Mouse (Mus musculus) liver, embryonic 16.5 days (tissue): ENCODE data around the gene Prpf19. TPM values are rescaled to one million over a fixed set of nuclear protein-coding genes. Genes with fewer than 3 reads are reported as not detected.

Experiments used
- ATAC-seq: fragments of 200-750 bp; cut with Nextera tagmentation; 2 replicates; pipeline ENCODE4 v1.8.0; 2017; ENCODE audit warnings: low read depth, mild to moderate bottlenecking, moderate number of reproducible peaks, moderate library complexity
- H3K27ac ChIP-seq: fragments of 300-500 bp; sonication (generic); 2 replicates; pipeline ENCODE4 v1.5.1; 2014; ENCODE audit warnings: mild to moderate bottlenecking, low read length
- H3K27me3 ChIP-seq: fragments of 300-500 bp; sonication (generic); 2 replicates; pipeline ENCODE4 v1.6.1; 2014; ENCODE audit warnings: low read depth, low read length, mixed read lengths; ENCODE audit not compliant: control insufficient read depth, insufficient read depth
- H3K36me3 ChIP-seq: fragments of 300-500 bp; sonication (generic); 2 replicates; pipeline ENCODE4 v1.6.1; 2014; ENCODE audit warnings: mild to moderate bottlenecking; ENCODE audit not compliant: control insufficient read depth, insufficient read depth
- H3K4me1 ChIP-seq: fragments of 300-500 bp; sonication (generic); 2 replicates; pipeline ENCODE4 v1.6.1; 2014; ENCODE audit warnings: low read depth, low read length, mixed read lengths; ENCODE audit not compliant: control insufficient read depth
- H3K4me2 ChIP-seq: fragments of 300-500 bp; sonication (generic); 2 replicates; pipeline ENCODE4 v1.6.1; 2014; ENCODE audit warnings: low read depth, low read length, mixed read lengths
- H3K4me3 ChIP-seq: fragments of 300-500 bp; sonication (generic); 2 replicates; pipeline ENCODE4 v1.5.1; 2014; ENCODE audit warnings: low read depth, mild to moderate bottlenecking, low read length
- H3K9ac ChIP-seq: fragments of 300-500 bp; sonication (generic); 2 replicates; pipeline ENCODE4 v1.6.1; 2014; ENCODE audit warnings: low read depth, low read length
- H3K9me3 ChIP-seq: fragments of 300-500 bp; sonication (generic); replicated peaks from 2 replicates; pipeline ENCODE4 v1.6.1; 2016; ENCODE audit warnings: low read length; ENCODE audit not compliant: control insufficient read depth
- WGBS: fragments of 180-500 bp; shearing (Covaris S2); extraction: QIAGEN DNeasy Blood & Tissue Kit; methylation state at CpG from one replicate; pipeline ENCODE4 v1.1.7; 2014; ENCODE audit not compliant: insufficient replicate concordance; 5-methylcytosine and 5-hydroxymethylcytosine counted together
- polyA plus RNA-seq: library from polyadenylated mRNA; unstranded; fragments of >200 nt; fragmentation: Nextera tagmentation; extraction: Ambion mirVana; gene quantifications from 2 replicates; pipeline ENCODE4 v1.2.1, GENCODE M21; 2015

Gene Prpf19
- polyA plus RNA-seq, 1 experiment from 2014 or later: 11.7 TPM

DNA sequence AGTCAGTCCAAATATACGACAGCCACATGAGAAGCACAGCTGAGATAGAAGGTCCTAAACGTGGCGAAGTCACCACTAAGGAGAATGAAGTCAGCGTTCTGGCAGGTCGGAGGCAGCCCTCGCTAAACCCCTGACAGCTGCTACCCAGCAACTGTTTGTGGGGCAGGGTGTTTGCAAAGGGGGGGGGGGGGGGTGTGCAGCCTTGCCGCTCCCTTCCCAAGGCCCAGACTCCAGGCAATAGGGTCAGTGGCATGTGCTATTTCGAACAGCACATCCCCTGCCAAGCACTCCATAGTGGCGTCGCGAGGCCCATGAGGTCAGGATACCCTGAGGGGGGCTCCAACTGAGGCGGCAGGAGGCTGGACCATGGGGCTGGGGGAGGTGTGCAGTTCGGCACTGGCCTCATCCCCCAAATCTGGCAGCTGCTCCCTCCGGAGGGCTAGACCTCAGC lies 14.0 kb upstream of the Prpf19 start:
- no peaks in the 10 kb centered on the region; the same call in 1 of the 2 replicates for H3K9me3 ChIP-seq
- ATAC-seq: no peak; the same call in none of the 2 replicates
- H3K4me1 ChIP-seq: peaks cover 15% of the 10 kb centered on the region
- H3K36me3 ChIP-seq: no peaks in the 10 kb centered on the region
- H3K27me3 ChIP-seq: no peaks in the 10 kb centered on the region
- H3K9ac ChIP-seq: peak overlapping the region; percentile 76
- WGBS: 5% methylated on average over 14 of the region's 14 CpGs
- no peak overlapping the region; the same call in 1 of the 2 replicates for H3K27ac ChIP-seq
- H3K4me2 ChIP-seq: peak overlapping the region; percentile 96
- H3K4me3 ChIP-seq: peak overlapping the region; percentile 65

DNA sequence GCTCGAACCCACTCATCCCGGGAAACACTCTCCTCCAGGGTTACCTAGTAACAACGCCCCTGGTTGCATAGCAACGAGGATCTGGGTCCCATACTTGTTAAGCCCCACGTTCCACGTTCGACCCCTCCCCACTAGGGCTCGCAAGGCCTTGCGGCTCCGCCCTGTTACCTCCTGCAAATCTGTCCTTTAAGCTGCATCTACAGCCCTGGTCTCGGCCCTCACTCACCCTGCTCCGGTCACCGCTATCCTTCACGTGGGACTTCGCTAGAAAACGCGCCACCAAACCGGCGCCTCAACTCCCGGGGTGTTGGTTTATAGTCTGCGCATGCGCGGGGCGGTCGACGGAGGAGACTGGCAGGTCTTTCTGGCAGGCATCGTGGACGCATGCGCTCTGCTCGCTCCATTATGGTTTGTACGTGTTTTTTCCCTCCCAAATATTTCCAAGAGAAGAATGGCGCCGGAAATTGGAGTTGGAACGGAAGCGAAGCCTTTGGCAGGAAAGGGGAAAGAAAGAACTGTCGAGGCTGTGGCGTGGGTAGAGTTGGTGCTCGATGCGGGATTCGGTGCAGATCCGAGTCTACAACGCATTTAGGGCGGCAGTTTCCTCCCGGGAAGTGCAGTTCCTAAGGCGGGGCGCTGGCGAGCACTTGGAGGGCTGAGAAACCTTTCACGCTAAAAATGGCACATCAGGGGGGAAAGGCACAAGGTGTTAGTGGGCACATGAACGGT lies 13.4 kb upstream of the Prpf19 start, which contains the start of gene Tmem109:
Gene Tmem109, minus strand, starts transcription at position 576 of the 729 bp plus-strand sequence.
- H3K27me3 ChIP-seq: no peaks in the 10 kb centered on the region
- under 1% methylated on average over 49 of the region's 49 CpGs for WGBS
- peak within 1 kb of the TSS; percentile 65 for H3K4me3 ChIP-seq
- H3K4me2 ChIP-seq: peak within 1 kb of the TSS; percentile 96
- peak within 1 kb of the TSS; percentile 76 for H3K9ac ChIP-seq
- peak within 1 kb of the TSS; percentile 62 for H3K27ac ChIP-seq
- no peaks in the 10 kb centered on the region for H3K36me3 ChIP-seq
- H3K9me3 ChIP-seq: no peaks in the 10 kb centered on the region; the same call in 1 of the 2 replicates
- peaks cover 15% of the 10 kb centered on the region for H3K4me1 ChIP-seq
- ATAC-seq: peak; percentile 90

DNA sequence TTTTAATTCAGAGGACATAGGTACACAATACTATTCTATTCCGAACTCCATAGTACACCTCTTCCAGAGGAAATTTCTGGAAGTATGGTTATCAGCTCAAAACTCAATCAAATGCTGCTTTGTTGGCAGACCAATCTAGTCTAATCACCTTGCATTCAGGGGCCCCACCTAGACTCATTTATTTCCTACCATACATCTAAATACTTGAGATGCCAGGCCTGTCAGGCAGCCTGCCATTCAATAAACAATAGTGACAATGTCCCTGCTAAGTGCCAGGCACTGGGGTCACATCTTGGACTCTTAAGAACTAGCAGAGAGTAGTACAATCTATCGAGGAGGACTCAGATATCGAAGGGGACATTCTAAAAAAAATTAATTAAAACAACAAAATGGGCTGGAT lies 2.8 kb upstream of the Prpf19 start:
- Histone ChIP-seq H3K4me3 (no peak overlapping the region), H3K9ac (no peak overlapping the region), H3K9me3 (no peaks in the 10 kb centered on the region), H3K4me1 (peaks cover 13% of the 10 kb centered on the region), H3K4me2 (no peak overlapping the region), H3K36me3 (no peaks in the 10 kb centered on the region), H3K27me3 (no peaks in the 10 kb centered on the region), H3K27ac (no peak overlapping the region)
- no peak for ATAC-seq
- 66% methylated on average over 3 of the region's 3 CpGs for WGBS

DNA sequence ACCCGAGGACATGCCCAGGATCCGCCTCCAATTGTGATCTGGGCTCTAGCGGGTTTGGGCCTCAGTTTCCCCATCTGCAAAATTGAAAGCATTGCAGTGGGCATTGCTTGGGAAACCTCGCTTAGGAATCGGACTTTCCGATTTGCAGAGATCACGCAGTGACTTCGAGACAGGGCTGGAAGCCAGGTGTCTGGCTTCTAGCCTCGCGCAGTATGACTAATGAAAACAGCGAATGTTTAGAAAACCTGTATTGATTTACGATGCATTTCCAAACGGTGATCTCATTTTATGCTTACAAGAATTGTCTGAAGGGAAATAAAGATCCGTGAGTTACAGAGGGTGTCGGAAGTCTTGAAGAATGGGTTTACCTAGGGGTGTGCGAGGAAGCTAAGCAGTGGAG lies 677 bp downstream of the Prpf19 start:
- peak overlapping the region; percentile 84 for H3K4me3 ChIP-seq
- H3K36me3 ChIP-seq: peaks cover 12% of the 10 kb centered on the region
- no peaks in the 10 kb centered on the region for H3K9me3 ChIP-seq
- WGBS: 1% methylated on average over 16 of the region's 16 CpGs
- peak overlapping the region; percentile 82 for H3K9ac ChIP-seq
- H3K27ac ChIP-seq: peak overlapping the region; percentile 78
- peak overlapping the region; percentile 80 for H3K4me2 ChIP-seq
- H3K27me3 ChIP-seq: no peaks in the 10 kb centered on the region
- ATAC-seq: no peak
- peaks cover 13% of the 10 kb centered on the region for H3K4me1 ChIP-seq

DNA sequence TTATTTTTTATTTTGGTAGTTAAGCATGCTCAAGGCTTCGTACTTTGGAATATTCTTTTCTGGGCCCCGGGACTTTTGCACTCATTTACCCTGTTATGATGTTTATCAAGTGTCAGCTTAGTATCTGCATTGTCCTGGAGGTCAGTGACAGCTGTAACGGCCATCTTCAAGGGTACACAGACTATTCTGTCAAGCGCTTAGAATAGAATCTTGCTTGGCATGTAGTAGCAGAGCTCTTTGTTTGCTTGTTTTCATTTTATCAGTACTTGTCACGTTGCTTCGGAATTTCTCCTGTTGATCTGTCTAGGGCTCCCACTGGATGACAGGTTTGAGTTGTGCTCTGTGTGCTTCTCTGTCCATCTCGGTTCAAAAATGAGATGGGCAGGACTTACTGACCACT lies 1.8 kb downstream of the Prpf19 start:
- no peaks in the 10 kb centered on the region for H3K9me3 ChIP-seq
- H3K4me1 ChIP-seq: peaks cover 13% of the 10 kb centered on the region
- H3K4me2 ChIP-seq: peak overlapping the region; percentile 80
- H3K27me3 ChIP-seq: no peaks in the 10 kb centered on the region
- peaks cover 22% of the 10 kb centered on the region for H3K36me3 ChIP-seq
- 59% methylated on average over 7 of the region's 7 CpGs for WGBS
- no peak for ATAC-seq
- peak overlapping the region; percentile 82 for H3K9ac ChIP-seq
- H3K4me3 ChIP-seq: peak overlapping the region; percentile 84; the same call in 1 of the 2 replicates
- H3K27ac ChIP-seq: no peak overlapping the region

DNA sequence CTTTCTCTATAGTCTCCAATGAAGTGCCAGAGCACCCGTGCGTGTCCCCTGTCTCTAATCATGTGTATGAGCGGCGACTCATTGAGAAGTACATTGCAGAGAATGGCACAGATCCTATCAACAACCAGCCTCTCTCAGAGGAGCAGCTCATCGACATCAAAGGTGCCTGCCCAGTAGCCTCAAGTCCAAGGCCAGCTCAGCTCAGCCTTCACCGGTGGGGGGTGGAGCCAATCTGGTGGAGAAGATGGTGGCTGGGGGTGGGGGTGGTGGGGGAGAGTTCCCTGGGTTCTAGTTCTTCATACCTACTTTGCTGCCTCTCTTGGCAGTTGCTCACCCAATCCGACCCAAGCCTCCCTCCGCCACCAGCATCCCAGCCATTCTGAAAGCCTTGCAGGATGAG lies 2.5 kb downstream of the Prpf19 start:
- H3K4me3 ChIP-seq: no peak overlapping the region
- no peak for ATAC-seq
- peaks cover 29% of the 10 kb centered on the region for H3K36me3 ChIP-seq
- H3K27ac ChIP-seq: no peak overlapping the region
- no peaks in the 10 kb centered on the region for H3K9me3 ChIP-seq
- no peaks in the 10 kb centered on the region for H3K27me3 ChIP-seq
- WGBS: 73% methylated on average over 8 of the region's 8 CpGs
- no peak overlapping the region for H3K9ac ChIP-seq
- H3K4me2 ChIP-seq: no peak overlapping the region
- H3K4me1 ChIP-seq: peaks cover 13% of the 10 kb centered on the region

DNA sequence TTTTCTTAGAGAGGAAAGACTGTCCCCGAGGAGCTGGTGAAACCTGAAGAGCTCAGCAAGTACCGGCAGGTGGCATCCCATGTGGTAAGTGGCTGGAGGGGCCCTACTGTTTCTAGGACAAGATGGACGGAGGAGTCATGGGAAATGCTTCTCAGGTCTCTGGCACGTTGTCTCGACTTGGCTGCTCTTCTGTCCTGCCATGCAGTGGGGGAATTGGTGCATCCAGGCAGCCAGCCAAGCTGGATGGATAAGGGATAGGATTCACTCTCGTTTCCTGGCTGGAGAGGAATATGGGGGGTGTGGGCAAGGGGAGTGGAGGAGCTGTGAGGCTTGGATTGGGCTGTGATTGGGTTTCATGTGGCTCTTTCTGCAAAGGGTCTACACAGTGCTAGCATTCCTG lies 5.3 kb downstream of the Prpf19 start:
- WGBS: 79% methylated on average over 6 of the region's 6 CpGs
- no peak overlapping the region for H3K9ac ChIP-seq
- ATAC-seq: no peak
- H3K4me2 ChIP-seq: no peak overlapping the region
- no peak overlapping the region for H3K27ac ChIP-seq
- no peak overlapping the region for H3K4me3 ChIP-seq
- H3K9me3 ChIP-seq: no peaks in the 10 kb centered on the region
- H3K36me3 ChIP-seq: peaks cover 48% of the 10 kb centered on the region
- H3K27me3 ChIP-seq: no peaks in the 10 kb centered on the region
- H3K4me1 ChIP-seq: peaks cover 10% of the 10 kb centered on the region

DNA sequence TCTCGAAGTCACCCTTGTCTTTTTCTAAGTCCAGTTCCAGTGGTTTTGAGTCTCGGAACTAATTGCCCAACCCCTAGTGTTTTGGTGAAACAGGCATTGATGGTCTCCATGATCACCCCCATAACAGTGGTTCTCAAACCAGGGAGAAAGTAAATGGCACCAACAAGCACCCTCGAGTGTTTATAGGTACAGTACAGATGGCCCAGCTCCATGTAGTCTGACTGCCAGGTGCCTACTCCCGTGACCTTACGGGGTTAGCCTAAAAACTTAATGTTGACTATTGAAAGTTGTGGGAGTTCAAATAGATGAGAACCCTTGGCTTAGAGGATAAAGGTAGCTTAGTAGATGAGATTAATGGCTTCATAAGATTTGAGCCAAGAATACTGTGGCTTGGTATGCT lies 6.0 kb downstream of the Prpf19 start:
- Histone ChIP-seq H3K9me3 (no peaks in the 10 kb centered on the region), H3K4me3 (no peak overlapping the region), H3K27ac (no peak overlapping the region), H3K9ac (no peak overlapping the region), H3K4me2 (no peak overlapping the region), H3K36me3 (peaks cover 52% of the 10 kb centered on the region), H3K4me1 (peaks cover 10% of the 10 kb centered on the region), H3K27me3 (no peaks in the 10 kb centered on the region)
- WGBS: 75% methylated on average over 5 of the region's 5 CpGs
- ATAC-seq: no peak

DNA sequence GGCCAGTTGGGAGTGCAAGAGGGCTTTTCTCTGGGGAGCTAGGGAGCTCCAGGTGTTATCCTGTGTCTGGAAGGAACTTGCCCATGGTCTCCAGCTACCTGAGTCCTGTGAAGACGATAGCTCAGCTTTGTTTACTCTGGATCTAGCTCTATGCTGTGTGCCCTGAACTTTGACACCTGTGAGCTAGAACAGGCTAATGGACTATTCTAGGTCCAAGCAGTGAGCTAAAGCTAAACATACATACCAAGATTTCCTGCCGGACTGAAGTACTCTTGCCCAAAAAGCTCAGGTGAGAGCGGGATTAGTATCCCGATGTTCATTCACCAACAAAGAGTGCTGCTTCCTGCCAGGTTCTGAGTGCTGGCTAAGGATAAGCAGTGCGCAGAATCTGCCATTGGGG lies 9.5 kb downstream of the Prpf19 start:
- no peak overlapping the region for H3K4me2 ChIP-seq
- 72% methylated on average over 5 of the region's 5 CpGs for WGBS
- H3K36me3 ChIP-seq: peaks cover 51% of the 10 kb centered on the region
- H3K9me3 ChIP-seq: no peaks in the 10 kb centered on the region
- no peak overlapping the region for H3K27ac ChIP-seq
- H3K4me1 ChIP-seq: no peaks in the 10 kb centered on the region; the same call in 1 of the 2 replicates
- no peak for ATAC-seq
- no peak overlapping the region for H3K4me3 ChIP-seq
- no peak overlapping the region for H3K9ac ChIP-seq
- no peaks in the 10 kb centered on the region for H3K27me3 ChIP-seq
